In genomic region chr4:150956369-150957105, GRCm38 (mm10) we compare ENCODE assay signal across 10 mouse cellular contexts. TPM values are rescaled to one million over a fixed set of nuclear protein-coding genes. Genes with fewer than 3 reads are reported as not detected.
DNase-seq lines count a peak whose midpoint lies in the region; ATAC-seq lines count a peak whose summit lies in the region.
"Had no signal": no experiment of that assay in that cellular context is flagged by ENCODE, and none has a peak within 500 bp of the region (broad histone marks: within the 10 kb centered on the region; RNA-seq: fewer than 3 reads in every experiment).

No protein-coding gene starts in this region.

- 78% methylated on average over 13 of the region's 13 CpGs for WGBS in limb, embryonic 13.5 days
- 93% methylated on average over 13 of the region's 13 CpGs for WGBS in limb, embryonic 10.5 days
- WGBS in hindbrain, embryonic 16.5 days = 42% methylated on average over 13 of the region's 13 CpGs
- WGBS in neural tube, embryonic 14.5 days = 35% methylated on average over 13 of the region's 13 CpGs

- no peaks in the 10 kb centered on the region for H3K27me3 ChIP-seq in limb, embryonic 13.5 days
- no peaks in the 10 kb centered on the region for H3K27me3 ChIP-seq in limb, embryonic 10.5 days (ENCODE audit: low read depth, poor library complexity, severe bottlenecking)
- H3K27me3 ChIP-seq in hindbrain, embryonic 16.5 days (replicated peaks; ENCODE audit: control insufficient read depth, insufficient read depth, low read length) = no peaks in the 10 kb centered on the region
- no peaks in the 10 kb centered on the region for H3K27me3 ChIP-seq in neural tube, embryonic 14.5 days (ENCODE audit: control insufficient read depth, insufficient read depth, low read length)
- H3K27me3 ChIP-seq: heart, embryonic 12.5 days had no signal

- 0 out of 2 replicates have a peak, but pooled peaks cover 4% of the 10 kb centered on the region for H3K4me1 ChIP-seq in limb, embryonic 13.5 days
- H3K4me1 ChIP-seq in limb, embryonic 10.5 days = no peaks in the 10 kb centered on the region
- peaks cover 6% of the 10 kb centered on the region for H3K4me1 ChIP-seq in hindbrain, embryonic 16.5 days (ENCODE audit: control insufficient read depth, insufficient read depth, low read depth, low read length)
- H3K4me1 ChIP-seq in neural tube, embryonic 14.5 days (ENCODE audit: control insufficient read depth, insufficient read depth, low read length) = no peaks in the 10 kb centered on the region

- DNase-seq in adrenal gland, postnatal 10 days = peak; percentile 8
- no peak for DNase-seq in adrenal gland, postnatal 4 days (ENCODE audit: low spot score in 2 of 2)
- no peak for DNase-seq in limb, embryonic 10.5 days (ENCODE audit: low spot score)
- DNase-seq in ovary, adult 18-20 months (ENCODE audit: low spot score) = no peak
- DNase-seq in gastrocnemius, postnatal 10 days = no peak
- DNase-seq: right cerebral cortex, postnatal 4 days had no signal

- H3K4me2 ChIP-seq in limb, embryonic 13.5 days (replicated peaks) = no peak overlapping the region
- H3K4me2 ChIP-seq in hindbrain, embryonic 16.5 days (ENCODE audit: low read length) = no peak overlapping the region
- no peak overlapping the region for H3K4me2 ChIP-seq in neural tube, embryonic 14.5 days (ENCODE audit: low read depth, low read length)
- H3K4me2 ChIP-seq: heart, embryonic 12.5 days had no signal

- ATAC-seq in limb, embryonic 13.5 days (ENCODE audit: low FRiP score, low read depth) = peak; percentile 57
- ATAC-seq in hindbrain, embryonic 16.5 days = peak; percentile 77
- ATAC-seq in neural tube, embryonic 14.5 days (ENCODE audit: low read depth) = peak; percentile 94

- no peaks in the 10 kb centered on the region for H3K9me3 ChIP-seq in limb, embryonic 13.5 days
- no peaks in the 10 kb centered on the region for H3K9me3 ChIP-seq in limb, embryonic 10.5 days (replicated peaks)
- H3K9me3 ChIP-seq in hindbrain, embryonic 16.5 days (ENCODE audit: control insufficient read depth, low read length) = no peaks in the 10 kb centered on the region
- H3K9me3 ChIP-seq in neural tube, embryonic 14.5 days (ENCODE audit: control insufficient read depth, low read length) = no peaks in the 10 kb centered on the region
- H3K9me3 ChIP-seq: heart, embryonic 12.5 days had no signal

- H3K9ac ChIP-seq in limb, embryonic 13.5 days = no peak overlapping the region
- no peak overlapping the region for H3K9ac ChIP-seq in hindbrain, embryonic 16.5 days (ENCODE audit: low read depth, low read length)
- peak overlapping the region; percentile 8; the same call in 1 of the 2 replicates for H3K9ac ChIP-seq in neural tube, embryonic 14.5 days (replicated peaks; ENCODE audit: low read depth, low read length)
- H3K9ac ChIP-seq: heart, embryonic 12.5 days had no signal

- no peaks in the 10 kb centered on the region for H3K36me3 ChIP-seq in limb, embryonic 13.5 days
- no peaks in the 10 kb centered on the region for H3K36me3 ChIP-seq in limb, embryonic 10.5 days
- no peaks in the 10 kb centered on the region for H3K36me3 ChIP-seq in hindbrain, embryonic 16.5 days (ENCODE audit: control insufficient read depth, insufficient read depth, low read length)
- no peaks in the 10 kb centered on the region for H3K36me3 ChIP-seq in neural tube, embryonic 14.5 days (ENCODE audit: control insufficient read depth, insufficient read depth, low read length)
- H3K36me3 ChIP-seq: heart, embryonic 12.5 days had no signal

- H3K27ac ChIP-seq in limb, embryonic 13.5 days = no peak overlapping the region
- no peak overlapping the region for H3K27ac ChIP-seq in limb, embryonic 10.5 days
- H3K27ac ChIP-seq in hindbrain, embryonic 16.5 days (ENCODE audit: low read depth, low read length) = peak overlapping the region; percentile 19; the same call in 1 of the 2 replicates
- peak overlapping the region; percentile 69 for H3K27ac ChIP-seq in neural tube, embryonic 14.5 days (ENCODE audit: low read depth, low read length)

- no peak overlapping the region for H3K4me3 ChIP-seq in limb, embryonic 13.5 days
- H3K4me3 ChIP-seq in limb, embryonic 10.5 days = no peak overlapping the region
- H3K4me3 ChIP-seq in hindbrain, embryonic 16.5 days (ENCODE audit: low read length) = no peak overlapping the region
- H3K4me3 ChIP-seq in neural tube, embryonic 14.5 days (ENCODE audit: low read depth, low read length) = no peak overlapping the region
- H3K4me3 ChIP-seq: heart, embryonic 12.5 days had no signal

RNA-seq across cellular contexts. Expression of gene Uts2, which starts 40.4 kb away (rescaled TPM):
- total RNA-seq in adrenal gland, postnatal 10 days (2021) = not detected
- total RNA-seq in adrenal gland, postnatal 4 days (2021) = not detected
- not detected in 2 replicates for polyA plus RNA-seq in limb, embryonic 13.5 days (2015; fragmentation: Nextera tagmentation; extraction: Ambion mirVana)
- polyA plus RNA-seq in limb, embryonic 10.5 days (2016; fragmentation: Nextera tagmentation; extraction: Ambion mirVana) = not detected in 2 replicates
- polyA plus RNA-seq in hindbrain, embryonic 16.5 days (2015; fragmentation: Nextera tagmentation; extraction: Ambion mirVana) = 0.65 and 0.85 TPM in 2 replicates
- polyA plus RNA-seq in neural tube, embryonic 14.5 days (2014; fragmentation: Nextera tagmentation; extraction: Ambion mirVana) = 3.7 and 9.5 TPM in 2 replicates
- total RNA-seq in gastrocnemius, postnatal 10 days (2021) = not detected
- polyA plus RNA-seq: heart, embryonic 12.5 days had no signal

RNA-seq across cellular contexts. Expression of gene Tnfrsf9, which starts 42.2 kb away (rescaled TPM):
- under 1 TPM; 0.57 to 0.73 TPM for total RNA-seq in adrenal gland, postnatal 10 days (2021)
- under 1 TPM in 1 of 2 experiments, not detected in 1; 0.17 TPM for total RNA-seq in adrenal gland, postnatal 4 days (2021)
- 0.40 and 0.51 TPM in 2 replicates for polyA plus RNA-seq in limb, embryonic 13.5 days (2015; fragmentation: Nextera tagmentation; extraction: Ambion mirVana)
- polyA plus RNA-seq in limb, embryonic 10.5 days (2016; fragmentation: Nextera tagmentation; extraction: Ambion mirVana) = 0.59 and 1.1 TPM in 2 replicates
- polyA plus RNA-seq in hindbrain, embryonic 16.5 days (2015; fragmentation: Nextera tagmentation; extraction: Ambion mirVana) = 0.36 and 0.40 TPM in 2 replicates
- polyA plus RNA-seq in neural tube, embryonic 14.5 days (2014; fragmentation: Nextera tagmentation; extraction: Ambion mirVana) = 0.22 and 0.43 TPM in 2 replicates
- total RNA-seq in gastrocnemius, postnatal 10 days (2021) = under 1 TPM in 1 of 2 experiments, not detected in 1; 0.27 TPM

RNA-seq across cellular contexts. Expression of gene Park7, which starts 42.3 kb away (rescaled TPM):
- total RNA-seq in adrenal gland, postnatal 10 days (2021) = 100 to 1,000 TPM; 242 to 261 TPM
- 100 to 1,000 TPM; 252 to 253 TPM for total RNA-seq in adrenal gland, postnatal 4 days (2021)
- polyA plus RNA-seq in limb, embryonic 13.5 days (2015; fragmentation: Nextera tagmentation; extraction: Ambion mirVana) = 411 and 442 TPM in 2 replicates
- polyA plus RNA-seq in limb, embryonic 10.5 days (2016; fragmentation: Nextera tagmentation; extraction: Ambion mirVana) = 526 and 559 TPM in 2 replicates
- polyA plus RNA-seq in hindbrain, embryonic 16.5 days (2015; fragmentation: Nextera tagmentation; extraction: Ambion mirVana) = 390 and 413 TPM in 2 replicates
- polyA plus RNA-seq in neural tube, embryonic 14.5 days (2014; fragmentation: Nextera tagmentation; extraction: Ambion mirVana) = 380 and 397 TPM in 2 replicates
- 100 to 1,000 TPM; 427 to 492 TPM for total RNA-seq in gastrocnemius, postnatal 10 days (2021)

Comparison
In these comparisons a context has a peak if more than half of its experiments do, and no peak if none do; other contexts are left out.
1. H3K27ac ChIP-seq: peak in hindbrain, embryonic 16.5 days (single experiment) and neural tube, embryonic 14.5 days (single experiment); none in limb, embryonic 13.5 days (single experiment) and limb, embryonic 10.5 days (single experiment).
2. Peak in every context shown above with its lines, with median percentiles within 50 percentile points of each other: ATAC-seq.